Mouse (Mus musculus): ENCODE measurements around the gene Osgin1.
A peak's percentile ranks its signal among the peaks of the same experiment; 100 is the strongest.

Osgin1 gene

DNA sequence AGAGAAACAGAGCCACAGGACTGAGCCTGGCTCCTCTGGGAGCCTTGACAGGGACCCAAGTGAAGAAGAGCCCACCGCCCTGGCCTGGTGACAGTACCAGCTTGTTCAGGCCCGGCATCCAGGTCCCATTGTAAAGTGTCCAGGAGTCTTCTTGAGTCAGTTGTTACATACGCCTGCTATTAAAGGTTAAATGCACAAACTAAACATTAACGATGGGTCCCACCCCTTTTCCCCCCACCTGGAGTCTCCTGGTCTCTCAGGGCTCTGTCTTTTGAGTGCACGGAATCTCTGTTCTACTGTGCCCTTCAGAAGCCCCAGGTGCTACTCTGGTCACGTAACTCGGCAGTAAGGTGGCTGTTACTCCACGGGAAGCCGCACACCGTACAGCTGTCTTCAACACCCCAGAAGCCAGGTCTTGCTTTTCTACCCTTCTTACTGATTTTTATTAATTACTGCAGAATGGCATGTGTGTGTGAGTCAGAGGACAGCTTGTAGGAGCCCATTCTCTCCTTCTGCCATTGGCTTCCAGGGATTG lies 9.7 kb upstream of the Osgin1 start:
- no peak for DNase-seq (ENCODE audit: low spot score)

DNA sequence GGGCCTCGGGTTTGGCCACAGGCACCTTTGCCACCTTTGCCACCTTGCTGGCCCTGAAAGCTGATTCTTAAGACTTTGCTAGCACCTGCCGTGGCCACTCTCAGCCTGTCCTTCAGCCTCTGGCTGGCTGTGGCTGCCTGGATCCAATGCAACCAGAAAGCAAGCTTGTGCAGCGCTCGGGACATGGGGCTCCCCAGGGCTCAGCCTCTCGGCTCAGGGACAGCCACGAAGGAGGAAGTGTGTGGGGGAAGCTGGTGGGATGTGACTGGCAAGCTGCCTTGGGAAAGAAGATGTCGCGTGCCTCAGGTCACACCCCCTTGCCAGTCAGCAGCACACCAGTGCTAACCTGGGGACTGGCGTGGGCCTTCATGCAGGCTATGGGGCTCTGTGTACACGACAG lies 9.2 kb upstream of the Osgin1 start:
- DNase-seq (ENCODE audit: low spot score) = no peak

DNA sequence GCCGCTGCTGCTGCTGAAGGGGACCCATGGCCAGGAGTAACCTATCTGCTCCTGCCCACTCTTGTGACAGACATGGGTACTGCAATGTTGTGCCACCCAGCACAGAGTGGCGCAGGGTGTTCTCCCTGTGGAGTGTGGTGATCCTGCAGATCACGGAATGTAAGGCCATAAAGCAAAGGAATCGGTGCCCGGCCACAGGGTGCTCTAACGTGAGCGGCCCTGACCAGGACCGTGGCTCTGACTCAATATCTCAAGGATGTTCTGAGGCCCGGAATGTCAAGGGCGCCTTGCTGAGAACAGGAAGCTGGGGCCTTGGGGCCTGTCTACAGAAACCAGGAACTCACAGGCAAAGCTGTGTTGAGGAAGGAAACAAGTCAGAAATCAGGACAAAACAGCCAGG lies 8.4 kb upstream of the Osgin1 start:
- DNase-seq (ENCODE audit: low spot score) = no peak

DNA sequence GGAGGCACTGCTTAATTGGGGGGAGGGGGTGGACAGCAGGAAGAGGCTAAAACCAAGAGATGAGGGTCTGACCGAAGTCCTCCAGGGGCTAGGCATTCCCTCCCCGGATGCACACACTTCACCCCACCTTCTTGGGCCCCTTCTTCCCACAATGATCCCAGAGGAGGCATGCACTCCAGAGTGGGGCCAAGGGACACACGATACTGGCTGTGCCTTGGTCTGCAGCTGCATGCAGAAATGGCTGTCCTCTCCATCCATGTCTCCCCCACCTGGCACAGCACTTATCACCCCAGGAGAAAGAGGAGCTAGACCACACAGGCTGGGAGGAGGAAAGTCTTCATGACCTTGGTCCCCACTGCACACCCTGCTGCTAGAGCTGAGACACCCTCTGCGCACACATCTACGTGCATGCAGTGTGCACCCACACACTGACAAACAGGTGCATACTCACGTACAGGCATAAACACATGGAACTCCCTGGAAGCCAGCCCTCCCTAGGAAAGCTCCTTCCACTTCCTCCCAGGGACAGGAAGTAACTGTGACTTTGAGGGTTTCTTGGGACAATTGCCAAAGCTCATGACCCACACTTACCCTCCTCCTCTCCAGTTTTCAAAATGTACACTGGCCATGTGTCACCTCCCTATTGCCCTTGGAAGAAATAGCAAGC lies 7.7 kb upstream of the Osgin1 start:
- no peak for DNase-seq (ENCODE audit: low spot score)

DNA sequence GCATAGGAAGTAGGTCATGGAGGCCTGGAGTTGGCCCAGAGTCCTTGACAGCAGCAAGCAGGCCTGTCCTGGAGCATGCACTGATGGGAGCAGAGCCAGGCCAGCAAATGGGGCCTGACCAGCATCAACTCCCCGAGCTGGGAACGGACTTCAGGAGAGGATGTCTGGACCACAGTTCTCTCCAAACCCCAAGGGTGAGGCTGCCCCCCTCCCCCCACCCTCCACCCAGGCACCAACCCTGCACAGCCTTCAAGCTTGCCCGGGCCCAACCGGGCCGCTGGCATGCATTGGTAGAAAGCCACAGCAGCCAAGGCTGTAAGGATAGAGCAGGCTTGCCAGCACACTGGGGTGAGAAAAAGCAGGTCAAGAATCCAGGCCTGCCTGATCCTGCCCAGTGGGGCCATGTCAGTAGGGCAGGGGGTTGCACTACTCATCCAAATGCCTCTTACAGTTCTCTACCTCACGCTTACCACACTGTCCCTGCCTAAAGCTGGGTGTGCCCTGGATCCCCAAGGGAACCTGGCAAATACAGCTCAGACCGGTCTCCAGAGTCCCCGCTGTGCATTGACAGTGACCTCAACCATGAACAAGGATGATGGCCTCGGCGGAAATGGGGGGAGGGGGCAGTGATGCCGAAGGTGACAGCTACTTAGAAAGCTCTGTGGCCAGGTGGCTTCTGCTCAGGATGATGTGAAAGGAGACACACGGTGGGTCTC lies 6.1 kb upstream of the Osgin1 start:
- DNase-seq (ENCODE audit: low spot score) = no peak

DNA sequence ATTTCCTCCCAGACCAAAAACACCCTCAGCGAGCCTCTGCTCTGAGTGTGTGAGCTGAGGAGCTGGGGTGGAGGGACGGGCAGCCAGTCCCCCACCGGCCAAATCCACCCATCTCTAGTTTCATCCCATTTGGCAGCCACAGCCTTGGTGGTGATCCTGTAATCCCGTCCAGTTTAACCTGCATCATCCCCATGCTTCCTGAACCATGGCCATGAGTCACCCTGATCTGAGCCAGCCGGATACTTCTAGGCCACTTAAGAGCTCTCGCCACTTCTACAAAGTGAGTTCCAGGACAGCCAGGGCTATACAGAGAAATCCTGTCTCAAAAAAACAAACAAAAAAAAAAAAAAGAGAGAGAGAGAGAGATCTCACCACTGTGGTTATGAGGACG lies 5.6 kb upstream of the Osgin1 start:
- DNase-seq (ENCODE audit: low spot score) = no peak

DNA sequence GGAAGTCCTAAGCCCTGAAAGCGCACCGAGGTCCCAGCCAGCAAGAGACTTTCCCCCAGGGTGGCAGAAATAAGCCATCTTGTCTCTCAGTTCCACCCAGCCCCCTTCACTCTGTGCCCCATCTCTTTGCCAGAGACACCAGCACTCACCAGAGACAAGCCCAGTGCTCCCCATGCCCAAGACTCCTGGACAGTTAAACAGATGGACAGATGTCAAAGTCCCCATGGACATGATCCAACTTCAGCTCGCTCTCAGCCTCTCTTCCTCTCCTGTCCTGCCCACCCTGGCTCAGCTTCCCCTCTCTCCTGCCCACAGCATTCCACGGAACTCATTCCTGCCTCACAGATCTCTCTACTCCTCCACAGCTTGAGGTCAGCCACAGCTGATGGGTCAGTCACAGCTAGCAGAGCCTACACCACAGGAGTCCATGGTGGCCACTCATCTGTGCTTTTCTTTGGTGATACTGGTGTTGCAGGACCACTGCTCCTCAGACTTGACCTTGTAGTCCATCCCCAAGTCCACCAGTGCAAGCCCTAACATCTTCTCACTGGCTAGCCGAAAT lies 5.1 kb upstream of the Osgin1 start:
- DNase-seq (ENCODE audit: low spot score) = no peak

DNA sequence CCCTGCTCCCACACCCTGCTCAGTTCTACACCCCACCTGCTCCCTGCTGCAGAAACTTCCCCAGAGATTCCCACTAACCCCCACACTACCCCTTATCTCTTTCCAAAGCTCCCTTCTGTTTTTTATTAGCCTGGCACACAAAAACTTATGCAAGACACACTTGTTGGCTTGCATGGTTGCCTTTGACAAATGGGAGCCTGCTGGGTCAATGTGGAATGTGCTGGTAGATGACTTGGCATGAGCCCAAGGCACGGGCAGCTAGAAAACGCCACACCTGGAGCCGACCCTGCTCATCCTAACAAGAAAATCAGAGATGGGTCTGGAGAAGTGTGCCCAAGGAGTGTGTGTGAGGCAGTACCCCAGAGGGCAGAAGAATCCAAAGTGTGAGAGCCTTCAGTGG lies 4.4 kb upstream of the Osgin1 start:
- DNase-seq (ENCODE audit: low spot score) = no peak

DNA sequence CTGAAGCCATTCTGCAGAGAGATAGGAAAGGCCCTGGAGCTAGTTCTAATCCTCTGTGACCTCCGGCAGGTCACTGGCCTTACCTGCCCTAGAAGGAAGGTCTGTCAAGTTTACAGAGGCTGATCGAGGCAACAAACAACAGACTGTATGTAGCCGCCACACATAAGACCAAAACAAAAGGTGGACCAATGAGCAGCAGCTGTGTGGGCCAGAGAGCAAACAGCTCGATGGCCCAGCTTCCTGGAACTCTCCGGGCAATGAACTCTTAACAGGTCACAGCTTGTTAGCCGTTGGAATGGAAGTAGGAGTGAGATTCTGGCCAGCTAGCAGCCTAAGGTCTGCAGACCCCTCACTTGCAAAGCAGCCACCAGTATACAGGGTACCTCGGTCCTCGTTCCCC lies 3.7 kb upstream of the Osgin1 start:
- DNase-seq (ENCODE audit: low spot score) = no peak

DNA sequence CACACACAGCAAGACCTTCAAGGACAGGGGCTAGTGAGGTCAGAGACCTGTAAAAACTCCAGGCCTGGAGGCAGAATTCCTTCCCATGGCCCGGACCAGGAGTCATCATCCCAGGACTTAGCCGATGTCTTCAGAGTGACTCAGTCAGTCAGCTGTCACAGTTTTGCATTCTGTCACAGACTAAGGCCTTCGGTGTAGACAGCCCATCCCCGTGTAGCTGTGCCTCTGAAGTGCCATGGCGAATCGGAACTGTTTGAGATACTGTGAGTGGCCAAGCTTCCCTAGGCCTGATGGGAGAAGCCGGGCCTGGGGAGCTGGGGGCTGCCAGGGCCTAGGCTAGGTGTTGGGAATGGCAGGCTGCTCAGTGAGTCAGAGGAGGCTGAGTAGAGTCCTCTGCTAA lies 3.2 kb upstream of the Osgin1 start:
- DNase-seq (ENCODE audit: low spot score) = no peak

DNA sequence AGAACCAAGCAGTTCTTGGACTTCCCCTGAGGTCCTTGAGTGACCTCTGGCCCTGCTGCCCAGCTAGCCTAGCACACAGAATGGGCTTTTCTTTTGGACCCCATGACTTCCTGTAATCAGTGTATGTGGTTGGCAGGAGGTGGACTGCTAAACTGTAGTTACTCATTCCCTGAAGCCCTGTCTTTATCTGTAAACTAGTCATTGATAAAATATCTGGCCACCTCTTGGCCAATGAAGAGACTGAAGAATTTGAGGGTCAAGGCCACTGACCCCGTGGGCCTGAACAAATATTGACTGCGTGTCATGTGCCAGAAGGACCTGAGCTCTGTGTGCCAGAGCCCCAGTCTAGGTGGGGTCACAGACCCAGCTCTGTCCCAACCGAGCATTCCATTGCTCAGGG lies 1.6 kb upstream of the Osgin1 start:
- no peak for DNase-seq (ENCODE audit: low spot score)

DNA sequence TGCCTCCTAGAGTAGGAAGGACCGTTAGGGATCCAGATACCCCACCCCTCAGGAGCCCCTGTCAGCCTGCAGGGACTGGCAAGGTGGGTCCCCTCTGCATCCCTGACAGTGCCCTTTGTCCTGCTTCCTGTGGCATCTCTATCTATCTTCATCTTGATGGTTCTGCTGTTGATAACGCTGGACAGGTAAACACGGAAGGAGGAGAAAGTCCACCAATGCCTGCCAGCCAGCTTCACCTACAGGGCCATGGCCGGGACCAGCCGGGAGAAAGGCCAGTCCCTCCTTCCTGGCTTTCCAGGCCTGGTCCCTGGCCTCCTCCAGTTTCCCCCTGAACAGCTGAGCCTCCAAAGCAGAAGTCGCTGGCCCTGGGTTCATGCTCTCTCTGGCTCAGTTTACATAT lies 645 bp downstream of the Osgin1 start:
- DNase-seq (ENCODE audit: low spot score) = no peak

DNA sequence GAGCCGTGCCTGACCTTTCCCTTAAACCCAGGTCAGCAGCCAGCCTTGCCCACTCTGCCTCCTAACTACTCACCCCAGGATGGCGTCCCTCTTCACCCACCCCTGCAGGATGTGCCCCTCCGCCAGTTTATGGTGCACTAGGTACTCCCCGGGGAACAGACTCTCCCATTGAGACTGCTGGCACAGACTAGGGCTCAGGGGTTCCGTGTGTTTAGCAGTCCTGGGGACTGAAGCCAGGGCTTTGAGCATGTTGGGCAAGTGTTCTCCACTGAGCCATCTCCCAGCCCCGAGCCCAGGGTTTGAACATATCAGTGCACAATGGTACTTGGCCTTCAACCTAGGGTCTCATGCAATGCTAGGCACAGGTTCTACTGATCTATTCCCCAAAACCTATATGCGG lies 1.6 kb downstream of the Osgin1 start:
- no peak for DNase-seq (ENCODE audit: low spot score)

DNA sequence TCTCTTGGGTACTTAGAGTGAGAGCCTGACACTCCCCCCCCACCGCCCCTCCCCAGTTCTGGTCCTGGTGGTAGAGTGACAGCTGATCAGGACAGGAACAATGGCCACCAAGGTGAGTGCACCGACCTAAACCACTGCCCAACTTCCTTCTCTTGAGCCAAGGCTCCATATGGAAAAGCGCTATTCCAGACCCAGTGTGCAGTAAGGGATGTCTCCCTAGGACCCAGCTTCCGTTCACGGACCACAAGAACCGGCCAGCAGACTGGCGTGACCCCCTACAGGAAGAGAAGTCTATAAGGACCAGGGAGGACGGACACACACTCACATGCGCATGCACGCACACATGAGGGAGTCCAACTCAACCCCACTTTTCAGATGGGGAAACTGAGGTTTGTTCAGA lies 2.4 kb downstream of the Osgin1 start:
- DNase-seq (ENCODE audit: low spot score) = no peak

DNA sequence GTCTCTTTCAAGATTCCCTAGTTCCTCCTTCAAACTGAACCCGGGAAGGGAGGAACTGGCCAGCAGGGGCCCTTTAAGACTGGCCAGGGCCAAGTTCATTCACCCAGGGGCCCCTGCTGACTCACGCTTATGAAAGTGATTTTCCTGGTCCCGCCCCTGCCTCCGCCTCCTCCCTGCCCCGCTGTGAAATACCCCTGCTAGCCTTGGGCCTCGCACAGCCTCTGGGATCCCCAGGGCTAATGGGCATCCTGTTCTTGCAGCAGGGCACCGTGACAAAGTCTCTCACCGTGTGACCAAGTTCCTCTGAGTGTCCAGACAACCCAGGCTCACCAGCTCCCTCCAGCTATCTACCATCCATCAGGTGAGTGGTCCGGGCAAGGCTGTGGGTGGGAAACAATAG lies 3.0 kb downstream of the Osgin1 start:
- no peak for DNase-seq (ENCODE audit: low spot score)

DNA sequence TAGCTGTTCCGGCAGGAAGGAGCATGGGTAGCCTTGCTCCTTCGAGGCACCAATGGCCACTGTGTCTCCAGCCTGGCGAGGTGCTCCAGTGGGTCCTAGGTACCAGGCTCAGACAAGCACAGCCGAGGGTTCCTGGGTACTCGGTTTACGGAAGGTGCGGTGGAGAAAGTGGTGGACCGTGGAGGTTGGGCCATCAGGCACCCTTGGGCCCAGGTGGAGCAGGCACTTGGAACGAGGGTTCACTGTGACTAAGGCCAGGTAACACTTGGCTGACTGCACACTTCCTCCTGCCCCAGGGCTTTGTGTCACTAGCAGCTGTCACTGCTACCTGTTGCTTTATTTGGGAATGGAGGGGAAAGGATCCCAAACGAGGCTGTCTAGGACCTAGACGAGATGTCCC lies 3.6 kb downstream of the Osgin1 start:
- DNase-seq (ENCODE audit: low spot score) = no peak

DNA sequence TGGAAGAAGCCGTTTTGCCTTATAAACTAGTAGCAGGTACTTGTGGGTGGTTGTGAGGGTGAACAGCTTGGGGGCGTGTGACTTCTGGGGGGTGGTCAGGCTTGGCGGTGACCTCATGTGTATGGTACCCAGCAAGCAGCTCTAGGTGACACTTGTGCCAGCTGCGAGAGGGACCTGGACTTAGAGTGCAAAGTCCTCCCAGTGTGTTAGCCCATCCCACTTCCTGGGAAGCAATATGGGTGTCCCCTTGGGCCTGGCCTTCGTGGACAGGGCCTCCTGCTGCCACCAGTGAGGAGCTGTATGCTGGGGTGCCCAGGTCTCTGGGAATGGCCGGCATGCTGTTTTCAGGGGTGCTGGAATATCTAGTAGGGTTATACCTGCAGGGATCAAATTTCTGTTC lies 5.0 kb downstream of the Osgin1 start:
- DNase-seq (ENCODE audit: low spot score) = no peak

DNA sequence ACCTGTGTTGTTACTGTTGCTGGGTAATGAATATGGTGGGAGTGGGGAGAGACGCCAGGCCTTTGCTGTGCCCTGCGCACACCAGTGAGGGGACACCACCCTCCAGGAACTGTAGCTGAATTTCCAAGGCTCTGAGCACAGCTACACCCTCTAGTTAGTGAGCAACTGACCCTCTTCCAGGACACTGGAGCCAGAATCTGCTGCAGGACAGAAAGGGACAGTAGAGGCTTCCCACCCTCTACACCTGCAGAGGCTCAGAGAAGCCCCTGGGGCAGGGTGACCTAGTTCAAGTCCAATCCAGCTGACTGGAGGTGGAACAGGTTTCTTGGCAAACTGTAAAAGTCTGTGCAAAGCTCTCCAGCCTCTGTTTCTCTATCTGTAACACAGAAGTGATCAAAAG lies 5.5 kb downstream of the Osgin1 start:
- DNase-seq (ENCODE audit: low spot score) = no peak

DNA sequence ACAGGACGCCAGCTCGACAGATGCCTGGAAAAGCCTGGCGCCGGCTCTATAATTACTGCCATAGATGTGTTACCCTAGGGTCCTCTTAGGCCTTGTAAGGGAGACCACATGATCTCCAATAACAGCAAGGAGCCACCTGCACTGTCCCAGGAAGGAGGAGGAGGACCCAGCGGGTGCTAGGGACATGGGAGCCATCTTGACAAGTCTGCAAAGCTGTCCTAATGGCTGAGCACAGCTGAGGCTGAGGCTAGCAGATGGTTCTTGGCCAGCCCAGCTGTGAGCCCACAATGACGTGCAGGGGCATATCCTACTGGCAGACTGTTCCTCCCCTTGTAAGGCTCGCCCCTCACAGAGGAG lies 5.9 kb downstream of the Osgin1 start:
- DNase-seq (ENCODE audit: low spot score) = no peak

DNA sequence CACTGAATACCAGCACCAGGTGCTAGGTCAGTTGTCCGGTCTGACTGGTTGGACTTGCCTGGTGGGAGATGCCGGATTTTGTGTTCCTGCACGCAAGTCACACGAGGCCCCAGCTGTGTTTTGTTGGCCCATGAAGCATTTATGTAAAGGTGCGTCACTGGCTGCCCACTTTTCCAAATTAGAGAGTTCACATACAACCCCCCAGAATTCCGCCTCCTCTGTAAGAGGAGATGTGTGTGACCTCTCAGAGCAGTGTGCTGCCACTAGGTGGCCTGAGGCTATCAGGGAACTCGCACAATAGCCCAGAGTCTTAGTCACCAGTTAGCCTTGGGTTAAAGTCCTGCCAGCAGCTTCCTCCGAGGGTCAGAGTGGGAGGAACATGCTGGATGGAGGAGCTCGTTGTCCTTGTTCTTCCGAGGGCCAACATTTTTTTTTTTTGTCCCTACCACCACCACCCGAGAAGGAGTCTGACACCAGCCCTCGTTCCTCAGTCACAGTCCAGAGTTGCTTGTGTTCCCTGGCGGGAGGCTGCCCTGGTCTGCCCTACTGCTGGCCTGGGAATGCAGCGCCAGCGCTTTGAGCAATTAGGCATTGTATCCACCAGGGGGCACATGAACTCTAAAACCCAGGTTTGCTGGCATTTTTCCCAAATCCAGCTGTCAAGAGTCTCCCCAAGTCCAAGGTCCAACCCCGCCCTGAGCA lies 6.5 kb downstream of the Osgin1 start:
- peak; percentile 42 for DNase-seq (ENCODE audit: low spot score)

DNA sequence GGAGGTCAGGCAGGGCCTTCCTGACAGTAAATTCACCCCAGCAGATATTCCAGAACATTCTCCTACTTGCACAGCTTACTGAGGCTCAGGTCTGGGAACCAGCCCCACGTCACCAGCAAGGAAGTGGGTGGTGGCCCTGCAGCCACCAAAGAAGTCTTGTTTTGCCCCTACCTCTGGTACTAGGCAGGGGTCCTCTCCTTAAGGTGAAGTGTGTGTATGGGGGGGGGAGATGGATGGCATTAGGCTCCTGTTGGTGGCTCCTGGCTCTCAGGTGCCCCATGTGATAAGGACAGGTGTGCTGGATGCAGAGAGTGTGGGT lies 7.0 kb downstream of the Osgin1 start:
- DNase-seq (ENCODE audit: low spot score) = no peak

DNA sequence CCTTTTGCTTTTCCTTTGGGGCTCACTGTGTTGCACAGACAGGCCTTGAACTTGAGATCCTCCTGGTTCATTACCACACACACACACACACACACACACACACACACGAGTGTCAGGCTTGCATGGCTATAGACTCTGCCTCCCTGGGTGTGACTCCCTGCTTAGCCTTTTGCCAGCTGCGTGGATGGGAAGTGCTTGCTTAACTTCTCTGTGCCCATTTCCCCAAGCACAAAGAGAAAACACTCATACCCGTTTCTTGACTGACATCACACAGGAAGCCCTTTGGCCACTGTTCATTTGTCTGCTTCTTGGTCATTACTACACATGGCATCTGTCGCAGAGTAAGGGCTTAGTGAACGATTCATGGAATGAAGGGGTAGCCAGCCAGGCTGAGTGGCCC lies 8.1 kb downstream of the Osgin1 start:
- DNase-seq (ENCODE audit: low spot score) = no peak

DNA sequence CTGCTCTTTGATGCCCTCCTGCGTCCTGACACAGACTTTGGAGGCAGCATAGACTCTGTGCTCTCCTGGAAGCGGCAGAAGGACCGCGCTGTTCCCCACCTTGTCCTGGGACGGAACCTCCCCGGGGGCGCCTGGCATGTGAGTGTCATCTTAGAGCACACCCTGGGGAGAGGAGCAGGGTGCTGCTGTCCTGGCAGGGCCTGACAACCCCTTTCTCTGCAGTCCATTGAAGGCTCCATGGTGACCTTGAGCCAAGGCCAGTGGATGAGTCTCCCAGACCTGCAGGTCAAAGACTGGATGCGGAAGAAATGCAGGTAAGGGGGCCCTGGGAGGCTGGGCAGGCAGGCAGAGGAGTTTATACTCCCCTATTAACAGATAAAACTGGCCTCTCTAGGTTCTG lies 9.0 kb downstream of the Osgin1 start:
- no peak for DNase-seq (ENCODE audit: low spot score)

All from c-Kit-positive CD71-positive TER-119-positive erythroid progenitor cells, embryonic 14.5 days (primary cell).